ENCODE assay signal across 14 mouse cellular contexts in genomic region chr15:81813986-81814705, GRCm38 (mm10). TPM values are rescaled to one million over a fixed set of nuclear protein-coding genes. Genes with fewer than 3 reads are reported as not detected.
DNase-seq lines count a peak whose midpoint lies in the region; ATAC-seq lines count a peak whose summit lies in the region.
"Had no signal": no experiment of that assay in that cellular context is flagged by ENCODE, and none has a peak within 500 bp of the region (broad histone marks: within the 10 kb centered on the region; RNA-seq: fewer than 3 reads in every experiment).

No protein-coding gene starts in this region.

- H3K4me3 ChIP-seq in embryonic facial prominence, embryonic 13.5 days = no peak overlapping the region
- no peak overlapping the region for H3K4me3 ChIP-seq in embryonic facial prominence, embryonic 10.5 days
- H3K4me3 ChIP-seq in midbrain, embryonic 13.5 days (replicated peaks) = no peak overlapping the region
- no peak overlapping the region for H3K4me3 ChIP-seq in midbrain, embryonic 16.5 days (ENCODE audit: low read depth, low read length)
- H3K4me3 ChIP-seq: hindbrain, embryonic 15.5 days had no signal

- H3K4me2 ChIP-seq in embryonic facial prominence, embryonic 13.5 days = no peak overlapping the region
- no peak overlapping the region for H3K4me2 ChIP-seq in midbrain, embryonic 13.5 days (replicated peaks)
- no peak overlapping the region for H3K4me2 ChIP-seq in midbrain, embryonic 16.5 days (ENCODE audit: low read length)
- H3K4me2 ChIP-seq: hindbrain, embryonic 15.5 days had no signal

- 50% methylated on average over 5 of the region's 5 CpGs for WGBS in embryonic facial prominence, embryonic 13.5 days
- 64% methylated on average over 5 of the region's 5 CpGs for WGBS in embryonic facial prominence, embryonic 10.5 days
- 64% methylated on average over 5 of the region's 5 CpGs for WGBS in midbrain, embryonic 13.5 days
- 61% methylated on average over 5 of the region's 5 CpGs for WGBS in midbrain, embryonic 16.5 days

- H3K27me3 ChIP-seq in embryonic facial prominence, embryonic 13.5 days = no peaks in the 10 kb centered on the region
- H3K27me3 ChIP-seq in embryonic facial prominence, embryonic 10.5 days (replicated peaks; ENCODE audit: low read depth, poor library complexity, severe bottlenecking) = no peaks in the 10 kb centered on the region
- no peaks in the 10 kb centered on the region for H3K27me3 ChIP-seq in midbrain, embryonic 13.5 days
- H3K27me3 ChIP-seq in midbrain, embryonic 16.5 days (ENCODE audit: control insufficient read depth, insufficient read depth, low read depth, low read length) = no peaks in the 10 kb centered on the region
- H3K27me3 ChIP-seq: hindbrain, embryonic 15.5 days had no signal

- peaks cover 40% of the 10 kb centered on the region for H3K36me3 ChIP-seq in embryonic facial prominence, embryonic 13.5 days
- H3K36me3 ChIP-seq in embryonic facial prominence, embryonic 10.5 days (replicated peaks) = peaks cover 46% of the 10 kb centered on the region
- peaks cover 43% of the 10 kb centered on the region for H3K36me3 ChIP-seq in midbrain, embryonic 13.5 days
- H3K36me3 ChIP-seq in midbrain, embryonic 16.5 days (ENCODE audit: control insufficient read depth, insufficient read depth, low read length) = peaks cover 22% of the 10 kb centered on the region

- H3K9me3 ChIP-seq in embryonic facial prominence, embryonic 13.5 days = no peaks in the 10 kb centered on the region
- H3K9me3 ChIP-seq in embryonic facial prominence, embryonic 10.5 days = no peaks in the 10 kb centered on the region
- no peaks in the 10 kb centered on the region for H3K9me3 ChIP-seq in midbrain, embryonic 13.5 days
- no peaks in the 10 kb centered on the region for H3K9me3 ChIP-seq in midbrain, embryonic 16.5 days (replicated peaks; ENCODE audit: control insufficient read depth, low read length, poor library complexity, severe bottlenecking)
- H3K9me3 ChIP-seq: hindbrain, embryonic 15.5 days had no signal

- peak overlapping the region; percentile 44; the same call in 1 of the 2 replicates for H3K27ac ChIP-seq in embryonic facial prominence, embryonic 13.5 days
- no peak overlapping the region for H3K27ac ChIP-seq in embryonic facial prominence, embryonic 10.5 days (replicated peaks)
- peak overlapping the region; percentile 45; the same call in 1 of the 2 replicates for H3K27ac ChIP-seq in midbrain, embryonic 13.5 days
- no peak overlapping the region for H3K27ac ChIP-seq in midbrain, embryonic 16.5 days (ENCODE audit: low read length)
- H3K27ac ChIP-seq: hindbrain, embryonic 15.5 days; liver, embryonic 14.5 days had no signal

- H3K9ac ChIP-seq in embryonic facial prominence, embryonic 13.5 days = no peak overlapping the region
- no peak overlapping the region for H3K9ac ChIP-seq in midbrain, embryonic 13.5 days (replicated peaks)
- no peak overlapping the region for H3K9ac ChIP-seq in midbrain, embryonic 16.5 days (ENCODE audit: low read depth, low read length)
- H3K9ac ChIP-seq: hindbrain, embryonic 15.5 days; liver, embryonic 14.5 days had no signal

- ATAC-seq in embryonic facial prominence, embryonic 13.5 days (ENCODE audit: insufficient number of reproducible peaks, insufficient read depth, low FRiP score, low TSS enrichment, low read depth) = no peak
- no peak for ATAC-seq in midbrain, embryonic 13.5 days
- ATAC-seq in midbrain, embryonic 16.5 days = no peak
- ATAC-seq: activated CD4-positive, CD25-positive, alpha-beta regulatory T cell, adult 4 months; lung, postnatal 0 days had no signal

- DNase-seq in embryonic facial prominence, embryonic 10.5 days (ENCODE audit: low spot score) = no peak
- DNase-seq in kidney, adult 9 months = peak; percentile 52
- no peak for DNase-seq in kidney, postnatal 14 days
- no peak for DNase-seq in right cerebral cortex, postnatal 25 days
- no peak for DNase-seq in adrenal gland, adult (ENCODE audit: inconsistent age in 2 of 2, low spot score in 1 of 2)
- DNase-seq: gastrocnemius, postnatal 25 days; kidney, adult 18-20 months had no signal

- peaks cover 33% of the 10 kb centered on the region for H3K4me1 ChIP-seq in embryonic facial prominence, embryonic 13.5 days
- H3K4me1 ChIP-seq in embryonic facial prominence, embryonic 10.5 days = peaks cover 47% of the 10 kb centered on the region
- H3K4me1 ChIP-seq in midbrain, embryonic 13.5 days (replicated peaks) = peaks cover 43% of the 10 kb centered on the region
- H3K4me1 ChIP-seq in midbrain, embryonic 16.5 days (ENCODE audit: control insufficient read depth, insufficient read depth, low read length) = peaks cover 27% of the 10 kb centered on the region

RNA-seq across cellular contexts. Expression of gene Tef, which starts 11.9 kb away (rescaled TPM):
- polyA plus RNA-seq in embryonic facial prominence, embryonic 13.5 days (2015; fragmentation: Nextera tagmentation; extraction: Ambion mirVana) = 29.4 and 30.3 TPM in 2 replicates
- polyA plus RNA-seq in embryonic facial prominence, embryonic 10.5 days (2016; fragmentation: Nextera tagmentation; extraction: Ambion mirVana) = 15.9 and 16.0 TPM in 2 replicates
- 21.5 and 23.3 TPM in 2 replicates for polyA plus RNA-seq in midbrain, embryonic 13.5 days (2015; fragmentation: Nextera tagmentation; extraction: Ambion mirVana)
- 22.7 and 22.8 TPM in 2 replicates for polyA plus RNA-seq in midbrain, embryonic 16.5 days (2015; fragmentation: Nextera tagmentation; extraction: Ambion mirVana)

RNA-seq across cellular contexts. Expression of gene Tob2, which starts 44.5 kb away (rescaled TPM):
- 25.6 and 26.7 TPM in 2 replicates for polyA plus RNA-seq in embryonic facial prominence, embryonic 13.5 days (2015; fragmentation: Nextera tagmentation; extraction: Ambion mirVana)
- 20.1 and 20.3 TPM in 2 replicates for polyA plus RNA-seq in embryonic facial prominence, embryonic 10.5 days (2016; fragmentation: Nextera tagmentation; extraction: Ambion mirVana)
- 16.2 and 17.7 TPM in 2 replicates for polyA plus RNA-seq in midbrain, embryonic 13.5 days (2015; fragmentation: Nextera tagmentation; extraction: Ambion mirVana)
- 15.6 and 17.1 TPM in 2 replicates for polyA plus RNA-seq in midbrain, embryonic 16.5 days (2015; fragmentation: Nextera tagmentation; extraction: Ambion mirVana)

RNA-seq across cellular contexts. Expression of gene Phf5a, which starts 57.6 kb away (rescaled TPM):
- 164 and 172 TPM in 2 replicates for polyA plus RNA-seq in embryonic facial prominence, embryonic 13.5 days (2015; fragmentation: Nextera tagmentation; extraction: Ambion mirVana)
- 260 and 267 TPM in 2 replicates for polyA plus RNA-seq in embryonic facial prominence, embryonic 10.5 days (2016; fragmentation: Nextera tagmentation; extraction: Ambion mirVana)
- polyA plus RNA-seq in midbrain, embryonic 13.5 days (2015; fragmentation: Nextera tagmentation; extraction: Ambion mirVana) = 136 and 149 TPM in 2 replicates
- 107 and 117 TPM in 2 replicates for polyA plus RNA-seq in midbrain, embryonic 16.5 days (2015; fragmentation: Nextera tagmentation; extraction: Ambion mirVana)

RNA-seq across cellular contexts. Expression of gene Aco2, which starts 58.0 kb away (rescaled TPM):
- 148 and 151 TPM in 2 replicates for polyA plus RNA-seq in embryonic facial prominence, embryonic 13.5 days (2015; fragmentation: Nextera tagmentation; extraction: Ambion mirVana)
- 153 TPM in 2 replicates for polyA plus RNA-seq in embryonic facial prominence, embryonic 10.5 days (2016; fragmentation: Nextera tagmentation; extraction: Ambion mirVana)
- polyA plus RNA-seq in midbrain, embryonic 13.5 days (2015; fragmentation: Nextera tagmentation; extraction: Ambion mirVana) = 220 and 221 TPM in 2 replicates
- polyA plus RNA-seq in midbrain, embryonic 16.5 days (2015; fragmentation: Nextera tagmentation; extraction: Ambion mirVana) = 252 and 272 TPM in 2 replicates

Comparison
In these comparisons a context has a peak if more than half of its experiments do, and no peak if none do; other contexts are left out.
1. H3K27ac ChIP-seq: peak in embryonic facial prominence, embryonic 13.5 days (single experiment) and midbrain, embryonic 13.5 days (single experiment); none in embryonic facial prominence, embryonic 10.5 days (single experiment) and midbrain, embryonic 16.5 days (single experiment).